Mouse (Mus musculus): ENCODE measurements at regions not wholly inside any gene's neighbourhood (a gene's known extent, or its start where the extent isn't known, plus 50 kb on each side); places are given as distances from the start of the nearest gene placed in this dataset.

DNA sequence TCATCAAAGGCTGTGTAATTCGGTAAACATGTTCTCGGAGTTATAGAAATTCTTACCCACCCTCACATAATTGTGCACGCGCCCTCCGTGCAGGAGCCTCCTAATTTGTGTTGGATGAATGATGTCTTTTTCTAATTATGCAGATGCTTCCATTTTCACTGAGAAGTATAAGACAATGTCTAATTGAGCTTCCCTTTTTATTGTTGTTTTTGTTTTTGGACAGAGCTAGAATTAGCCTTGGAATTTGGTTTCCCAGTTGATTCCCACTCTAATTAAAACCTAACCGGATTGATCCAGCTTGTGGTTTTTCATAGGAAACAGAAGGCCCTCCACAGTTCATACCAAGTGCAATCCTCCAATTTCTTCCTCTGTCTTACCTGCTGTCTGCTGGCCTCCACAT, 616.2 kb upstream of the Nrp1 start:
- no peak overlapping the region for H3K4me3 ChIP-seq (ENCODE audit: low read depth, low read length)
- no peak for ATAC-seq (ENCODE audit: low read depth)
- H3K36me3 ChIP-seq (ENCODE audit: control insufficient read depth, insufficient read depth, low read length) = no peaks in the 10 kb centered on the region
- H3K9ac ChIP-seq (ENCODE audit: low read depth, low read length) = no peak overlapping the region
- H3K4me1 ChIP-seq (ENCODE audit: control insufficient read depth, insufficient read depth, low read length) = peaks cover 11% of the 10 kb centered on the region; the same call in 1 of the 2 replicates
- no peaks in the 10 kb centered on the region for H3K27me3 ChIP-seq (replicated peaks; ENCODE audit: control insufficient read depth, insufficient read depth, low read length)
- H3K4me2 ChIP-seq (ENCODE audit: low read depth, low read length) = no peak overlapping the region
- 54% methylated on average over 6 of the region's 6 CpGs for WGBS
- H3K9me3 ChIP-seq (ENCODE audit: control insufficient read depth, low read length) = no peaks in the 10 kb centered on the region
- H3K27ac ChIP-seq (replicated peaks; ENCODE audit: low read depth, low read length) = no peak overlapping the region
- no peak for DNase-seq (ENCODE audit: low spot score)

DNA sequence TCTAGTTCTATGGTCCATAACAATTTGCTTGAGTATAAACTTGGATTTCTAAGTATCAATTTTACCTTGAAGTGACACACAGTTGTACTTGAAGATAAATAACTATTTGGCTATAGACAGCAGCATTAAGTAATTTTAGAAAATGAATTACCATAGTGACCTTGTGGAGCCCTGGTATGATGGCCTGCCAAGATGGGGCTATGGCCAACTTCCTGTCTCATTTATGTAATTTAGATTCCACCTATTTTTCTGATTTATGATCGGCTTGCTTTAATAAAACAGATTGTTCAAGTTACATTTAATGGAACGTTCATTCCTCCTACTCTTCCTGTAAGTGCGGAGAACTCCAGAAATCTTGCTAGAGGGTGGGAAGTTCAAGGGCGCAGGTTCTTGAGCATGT, 613.2 kb upstream of the Nrp1 start:
- Histone ChIP-seq H3K27me3 (replicated peaks; ENCODE audit: control insufficient read depth, insufficient read depth, low read length) (no peaks in the 10 kb centered on the region), H3K4me3 (ENCODE audit: low read depth, low read length) (no peak overlapping the region), H3K9ac (ENCODE audit: low read depth, low read length) (no peak overlapping the region), H3K36me3 (ENCODE audit: control insufficient read depth, insufficient read depth, low read length) (no peaks in the 10 kb centered on the region), H3K27ac (replicated peaks; ENCODE audit: low read depth, low read length) (no peak overlapping the region), H3K4me2 (ENCODE audit: low read depth, low read length) (no peak overlapping the region), H3K9me3 (ENCODE audit: control insufficient read depth, low read length) (no peaks in the 10 kb centered on the region), H3K4me1 (ENCODE audit: control insufficient read depth, insufficient read depth, low read length) (0 out of 2 replicates have a peak, but pooled peaks cover 5% of the 10 kb centered on the region)
- DNase-seq (ENCODE audit: low spot score) (no peak), ATAC-seq (ENCODE audit: low read depth) (no peak)
- WGBS = 77% methylated on average over 4 of the region's 4 CpGs

DNA sequence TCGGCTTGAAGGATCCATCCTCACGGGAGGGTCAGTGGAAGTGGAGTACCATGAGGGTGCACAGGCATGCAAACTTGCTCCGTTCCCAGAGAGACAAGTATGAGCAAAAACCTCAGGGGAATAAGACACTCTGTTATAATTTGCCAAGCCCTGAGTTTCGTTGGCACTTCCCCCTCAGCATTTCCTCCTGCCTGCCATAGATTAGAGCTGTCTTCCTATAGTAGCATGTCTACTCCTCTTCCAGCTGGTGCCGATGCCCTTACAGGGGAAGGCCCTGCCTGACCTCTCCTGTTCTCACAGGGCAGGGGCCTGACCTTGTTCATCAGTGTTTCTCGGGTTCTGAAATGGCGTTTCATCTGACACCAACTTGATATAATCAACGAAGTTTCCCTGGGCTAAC, 611.9 kb upstream of the Nrp1 start:
- DNase-seq (ENCODE audit: low spot score) = no peak
- Histone ChIP-seq H3K36me3 (ENCODE audit: control insufficient read depth, insufficient read depth, low read length) (no peaks in the 10 kb centered on the region), H3K27ac (replicated peaks; ENCODE audit: low read depth, low read length) (no peak overlapping the region), H3K27me3 (replicated peaks; ENCODE audit: control insufficient read depth, insufficient read depth, low read length) (no peaks in the 10 kb centered on the region), H3K4me2 (ENCODE audit: low read depth, low read length) (no peak overlapping the region), H3K4me1 (ENCODE audit: control insufficient read depth, insufficient read depth, low read length) (0 out of 2 replicates have a peak, but pooled peaks cover 5% of the 10 kb centered on the region), H3K9ac (ENCODE audit: low read depth, low read length) (no peak overlapping the region), H3K9me3 (ENCODE audit: control insufficient read depth, low read length) (no peaks in the 10 kb centered on the region), H3K4me3 (ENCODE audit: low read depth, low read length) (no peak overlapping the region)
- WGBS = 53% methylated on average over 8 of the region's 8 CpGs
- ATAC-seq (ENCODE audit: low read depth) = no peak

DNA sequence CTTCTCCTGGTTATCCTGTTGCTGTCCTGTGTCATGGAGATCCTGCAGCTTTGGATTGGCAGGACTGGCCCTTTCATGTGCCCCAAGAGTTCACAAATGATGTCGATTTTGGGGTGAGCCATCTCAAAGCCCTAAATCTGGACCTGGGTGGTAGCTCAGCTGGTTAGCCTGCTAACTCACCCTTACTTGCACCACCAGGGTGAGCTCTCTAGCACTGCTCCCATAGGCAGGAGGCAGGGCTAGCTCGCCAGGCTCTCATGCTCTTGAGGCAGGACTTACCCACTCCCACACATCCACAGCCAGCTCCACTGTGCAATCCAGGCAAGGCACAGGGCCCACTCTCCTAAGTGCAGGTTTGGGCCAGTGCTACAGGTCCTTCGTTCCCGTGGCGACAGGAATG, 605.5 kb upstream of the Nrp1 start:
- no peak overlapping the region for H3K9ac ChIP-seq (ENCODE audit: low read depth, low read length)
- H3K4me2 ChIP-seq (ENCODE audit: low read depth, low read length) = no peak overlapping the region
- DNase-seq (ENCODE audit: low spot score) = no peak
- peaks cover 6% of the 10 kb centered on the region; the same call in 1 of the 2 replicates for H3K4me1 ChIP-seq (ENCODE audit: control insufficient read depth, insufficient read depth, low read length)
- no peaks in the 10 kb centered on the region for H3K27me3 ChIP-seq (replicated peaks; ENCODE audit: control insufficient read depth, insufficient read depth, low read length)
- no peak overlapping the region for H3K4me3 ChIP-seq (ENCODE audit: low read depth, low read length)
- no peaks in the 10 kb centered on the region for H3K36me3 ChIP-seq (ENCODE audit: control insufficient read depth, insufficient read depth, low read length)
- H3K9me3 ChIP-seq (ENCODE audit: control insufficient read depth, low read length) = no peaks in the 10 kb centered on the region
- ATAC-seq (ENCODE audit: low read depth) = no peak
- WGBS = 78% methylated on average over 5 of the region's 5 CpGs
- H3K27ac ChIP-seq (replicated peaks; ENCODE audit: low read depth, low read length) = no peak overlapping the region

DNA sequence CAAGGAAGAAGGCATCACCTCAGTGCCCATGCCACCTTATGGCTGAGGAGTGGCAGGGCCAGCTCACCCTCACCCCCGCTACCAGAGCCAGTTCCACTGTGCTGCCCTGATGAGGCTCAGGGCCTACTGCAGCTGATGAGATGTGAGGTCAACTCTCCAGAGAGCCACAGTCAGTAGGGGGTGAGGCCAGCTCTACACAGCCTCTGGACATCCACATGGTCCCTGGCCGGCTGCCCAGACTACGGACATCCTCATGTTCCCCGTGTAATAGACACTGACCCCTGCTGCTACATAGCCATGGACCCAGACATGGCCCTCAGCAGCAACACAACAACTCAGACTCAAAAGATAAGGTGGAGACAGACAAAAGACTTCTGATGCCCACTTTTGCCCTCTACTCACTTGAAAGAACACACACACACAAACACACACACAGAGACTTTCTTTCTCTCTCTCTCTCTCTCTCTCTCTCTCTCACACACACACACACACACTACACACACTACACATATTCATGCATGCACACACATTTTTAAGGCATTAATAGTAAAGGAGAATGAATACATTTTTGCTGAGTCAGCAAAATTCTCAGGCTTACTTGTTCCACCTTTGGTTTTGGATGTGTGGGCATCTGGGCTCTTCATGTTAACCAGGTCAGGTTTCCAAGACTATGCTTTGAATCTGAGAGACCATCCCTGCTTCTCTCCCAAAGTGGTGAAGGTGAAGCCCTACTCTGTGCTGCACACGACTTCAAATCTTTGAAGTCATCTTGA, 604.4 kb upstream of the Nrp1 start:
- Histone ChIP-seq H3K9ac (ENCODE audit: low read depth, low read length) (no peak overlapping the region), H3K27ac (replicated peaks; ENCODE audit: low read depth, low read length) (no peak overlapping the region), H3K9me3 (ENCODE audit: control insufficient read depth, low read length) (no peaks in the 10 kb centered on the region), H3K4me2 (ENCODE audit: low read depth, low read length) (no peak overlapping the region), H3K27me3 (replicated peaks; ENCODE audit: control insufficient read depth, insufficient read depth, low read length) (no peaks in the 10 kb centered on the region), H3K36me3 (ENCODE audit: control insufficient read depth, insufficient read depth, low read length) (no peaks in the 10 kb centered on the region), H3K4me1 (ENCODE audit: control insufficient read depth, insufficient read depth, low read length) (peaks cover 8% of the 10 kb centered on the region; the same call in 1 of the 2 replicates), H3K4me3 (ENCODE audit: low read depth, low read length) (no peak overlapping the region)
- ATAC-seq (ENCODE audit: low read depth) = no peak
- no peak for DNase-seq (ENCODE audit: low spot score)
- WGBS = 82% methylated on average over 5 of the region's 5 CpGs

DNA sequence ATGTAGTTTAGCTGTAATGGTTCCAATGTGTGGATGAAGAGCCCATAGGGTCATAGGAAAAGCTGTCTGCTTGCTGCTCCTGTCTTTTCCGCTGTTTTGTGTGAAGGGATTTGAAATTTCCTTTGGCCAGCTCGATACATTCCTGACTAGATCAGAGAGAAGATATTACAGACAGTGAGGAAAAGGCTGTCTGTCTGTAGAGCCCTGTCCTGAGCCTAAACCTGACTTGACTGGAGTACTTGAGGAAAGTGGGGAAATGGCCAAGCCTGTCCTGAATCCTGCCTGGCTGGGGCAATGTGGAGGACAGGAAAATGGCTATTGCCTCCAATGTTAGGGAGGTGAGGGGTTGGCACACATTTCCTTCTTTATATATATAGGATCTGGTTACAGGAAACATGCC, 601.0 kb upstream of the Nrp1 start:
- Histone ChIP-seq H3K36me3 (ENCODE audit: control insufficient read depth, insufficient read depth, low read length) (no peaks in the 10 kb centered on the region), H3K9ac (ENCODE audit: low read depth, low read length) (no peak overlapping the region), H3K4me2 (ENCODE audit: low read depth, low read length) (no peak overlapping the region), H3K4me1 (ENCODE audit: control insufficient read depth, insufficient read depth, low read length) (peaks cover 8% of the 10 kb centered on the region; the same call in 1 of the 2 replicates), H3K4me3 (ENCODE audit: low read depth, low read length) (no peak overlapping the region), H3K27ac (replicated peaks; ENCODE audit: low read depth, low read length) (peak overlapping the region; percentile 52; the same call in 1 of the 2 replicates), H3K27me3 (replicated peaks; ENCODE audit: control insufficient read depth, insufficient read depth, low read length) (no peaks in the 10 kb centered on the region), H3K9me3 (ENCODE audit: control insufficient read depth, low read length) (no peaks in the 10 kb centered on the region)
- peak; percentile 51 for DNase-seq (ENCODE audit: low spot score)
- peak; percentile 53; the same call in 1 of the 2 replicates for ATAC-seq (ENCODE audit: low read depth)
- 49% methylated on average over 2 of the region's 2 CpGs for WGBS

DNA sequence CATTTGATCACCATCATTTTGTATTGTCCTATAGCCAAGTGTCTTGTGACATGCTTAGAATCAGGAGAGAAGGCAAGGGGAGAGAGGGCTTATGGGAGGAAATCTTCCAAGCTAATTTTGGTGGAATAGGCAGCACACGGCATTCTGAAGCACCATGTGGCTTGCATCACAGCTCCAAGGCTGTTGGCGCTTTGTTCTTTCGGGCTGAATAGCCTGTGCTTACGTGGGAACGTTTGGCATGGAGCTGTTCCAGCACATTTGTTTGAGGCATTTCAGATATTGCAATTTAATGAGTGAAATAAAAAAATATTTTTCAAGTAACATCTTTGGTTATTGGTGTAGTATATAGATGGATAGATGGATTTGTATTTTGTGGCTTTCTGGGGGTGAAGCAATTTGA, 598.5 kb upstream of the Nrp1 start:
- no peaks in the 10 kb centered on the region for H3K27me3 ChIP-seq (replicated peaks; ENCODE audit: control insufficient read depth, insufficient read depth, low read length)
- no peak overlapping the region for H3K4me2 ChIP-seq (ENCODE audit: low read depth, low read length)
- H3K4me3 ChIP-seq (ENCODE audit: low read depth, low read length) = no peak overlapping the region
- no peak overlapping the region for H3K27ac ChIP-seq (replicated peaks; ENCODE audit: low read depth, low read length)
- DNase-seq (ENCODE audit: low spot score) (no peak), ATAC-seq (ENCODE audit: low read depth) (no peak)
- 58% methylated on average over 5 of the region's 5 CpGs for WGBS
- peaks cover 8% of the 10 kb centered on the region; the same call in 1 of the 2 replicates for H3K4me1 ChIP-seq (ENCODE audit: control insufficient read depth, insufficient read depth, low read length)
- no peaks in the 10 kb centered on the region for H3K9me3 ChIP-seq (ENCODE audit: control insufficient read depth, low read length)
- H3K36me3 ChIP-seq (ENCODE audit: control insufficient read depth, insufficient read depth, low read length) = no peaks in the 10 kb centered on the region
- no peak overlapping the region for H3K9ac ChIP-seq (ENCODE audit: low read depth, low read length)

DNA sequence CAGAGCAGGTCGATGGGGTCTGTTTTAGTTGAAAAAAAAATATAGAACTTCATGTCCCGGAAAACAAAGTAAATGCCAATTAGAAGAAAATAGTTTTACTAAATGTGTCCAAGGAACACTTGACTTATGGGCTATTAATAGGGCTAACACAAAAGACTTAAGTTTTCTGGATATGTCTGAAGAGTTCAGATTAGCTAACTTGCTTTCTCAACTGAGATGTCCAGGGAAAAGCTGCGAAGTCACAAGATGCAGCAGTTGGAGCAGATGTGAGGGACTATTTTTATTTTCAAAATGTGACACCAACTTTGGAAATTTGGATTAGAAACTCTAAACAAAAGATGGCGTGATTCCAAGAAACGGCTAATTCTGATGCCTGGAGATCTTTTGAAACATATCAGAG, 593.2 kb upstream of the Nrp1 start:
- H3K9me3 ChIP-seq (ENCODE audit: control insufficient read depth, low read length) = no peaks in the 10 kb centered on the region
- no peaks in the 10 kb centered on the region for H3K36me3 ChIP-seq (ENCODE audit: control insufficient read depth, insufficient read depth, low read length)
- no peak overlapping the region for H3K4me3 ChIP-seq (ENCODE audit: low read depth, low read length)
- DNase-seq (ENCODE audit: low spot score) = no peak
- WGBS = 83% methylated on average over 5 of the region's 5 CpGs
- H3K27me3 ChIP-seq (replicated peaks; ENCODE audit: control insufficient read depth, insufficient read depth, low read length) = no peaks in the 10 kb centered on the region
- H3K9ac ChIP-seq (ENCODE audit: low read depth, low read length) = no peak overlapping the region
- no peak for ATAC-seq (ENCODE audit: low read depth)
- H3K4me1 ChIP-seq (ENCODE audit: control insufficient read depth, insufficient read depth, low read length) = no peaks in the 10 kb centered on the region
- no peak overlapping the region for H3K4me2 ChIP-seq (ENCODE audit: low read depth, low read length)
- no peak overlapping the region for H3K27ac ChIP-seq (replicated peaks; ENCODE audit: low read depth, low read length)

DNA sequence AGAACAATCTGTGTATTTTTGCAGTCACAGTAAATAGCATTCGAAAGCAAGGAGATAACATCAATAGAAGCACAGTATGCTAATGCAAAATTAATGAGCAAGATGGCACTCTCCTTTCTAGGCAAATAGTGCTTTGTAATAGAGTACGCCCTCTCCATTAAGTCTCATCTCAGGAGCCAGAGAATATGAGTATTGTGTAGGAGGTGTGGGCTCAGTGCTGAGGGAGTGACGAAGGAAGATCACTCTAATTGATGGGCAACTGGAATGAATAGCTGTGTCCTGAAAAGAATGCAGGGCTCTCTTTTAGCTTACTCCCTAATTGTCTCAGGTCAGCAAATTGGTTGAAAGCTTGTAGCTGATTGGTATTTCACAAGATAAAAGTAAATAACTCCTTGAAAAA, 590.1 kb upstream of the Nrp1 start:
- Histone ChIP-seq H3K4me2 (ENCODE audit: low read depth, low read length) (no peak overlapping the region), H3K9ac (ENCODE audit: low read depth, low read length) (no peak overlapping the region), H3K36me3 (ENCODE audit: control insufficient read depth, insufficient read depth, low read length) (no peaks in the 10 kb centered on the region), H3K27ac (replicated peaks; ENCODE audit: low read depth, low read length) (no peak overlapping the region), H3K27me3 (replicated peaks; ENCODE audit: control insufficient read depth, insufficient read depth, low read length) (no peaks in the 10 kb centered on the region), H3K4me1 (ENCODE audit: control insufficient read depth, insufficient read depth, low read length) (no peaks in the 10 kb centered on the region), H3K9me3 (ENCODE audit: control insufficient read depth, low read length) (no peaks in the 10 kb centered on the region), H3K4me3 (ENCODE audit: low read depth, low read length) (no peak overlapping the region)
- 66% methylated on average over 3 of the region's 3 CpGs for WGBS
- no peak for ATAC-seq (ENCODE audit: low read depth)
- DNase-seq (ENCODE audit: low spot score) = no peak
